Mouse (Mus musculus): ENCODE results near the gene Cxcl10. TPM values are rescaled to one million over a fixed set of nuclear protein-coding genes. Genes with fewer than 3 reads are reported as not detected.

Cxcl10 gene
- 1.7 TPM for polyA plus RNA-seq (2014; fragmentation: Illumina TruSeq; extraction: RNeasy Lipid Tissue Mini Kit (QIAGEN cat#74804); ENCODE audit: low read depth, low replicate concordance)

GRCm38 (mm10) chr5:92348794-92349413, at the start of gene Cxcl10:
Gene Cxcl10 (minus strand): TSS chr5:92348889.

GRCm38 (mm10) chr5:92331635-92332338, 16.9 kb downstream of the Cxcl10 start, which contains the start of gene Art3:
Gene Art3 (plus strand): TSS chr5:92331827.

GRCm38 (mm10) chr5:92327929-92328328, 20.8 kb downstream of the Cxcl10 start, which contains the start of gene Cxcl9:
Gene Cxcl9 (minus strand): TSS chr5:92328079.

GRCm38 (mm10) chr5:92309681-92310511, 38.8 kb downstream of the Cxcl10 start, which contains the start of gene Sdad1:
Gene Sdad1 (minus strand): TSS chr5:92310479.

Other genes starting within 250 kb of the Cxcl10 start
- gene Uso1, start 211.0 kb downstream of the Cxcl10 start, polyA plus RNA-seq (2014; fragmentation: Illumina TruSeq; extraction: RNeasy Lipid Tissue Mini Kit (QIAGEN cat#74804); ENCODE audit: low read depth, low replicate concordance): 237 TPM
- gene U90926, start 133.5 kb downstream of the Cxcl10 start, polyA plus RNA-seq (2014; fragmentation: Illumina TruSeq; extraction: RNeasy Lipid Tissue Mini Kit (QIAGEN cat#74804); ENCODE audit: low read depth, low replicate concordance): not detected
- not detected for gene Ppef2, start 92.6 kb downstream of the Cxcl10 start, polyA plus RNA-seq (2014; fragmentation: Illumina TruSeq; extraction: RNeasy Lipid Tissue Mini Kit (QIAGEN cat#74804); ENCODE audit: low read depth, low replicate concordance)
- 5.3 TPM for gene Naaa, start 70.7 kb downstream of the Cxcl10 start, polyA plus RNA-seq (2014; fragmentation: Illumina TruSeq; extraction: RNeasy Lipid Tissue Mini Kit (QIAGEN cat#74804); ENCODE audit: low read depth, low replicate concordance)
- gene Sdad1, start 38.4 kb downstream of the Cxcl10 start, polyA plus RNA-seq (2014; fragmentation: Illumina TruSeq; extraction: RNeasy Lipid Tissue Mini Kit (QIAGEN cat#74804); ENCODE audit: low read depth, low replicate concordance): 20.0 TPM
- gene Cxcl9, start 20.8 kb downstream of the Cxcl10 start, polyA plus RNA-seq (2014; fragmentation: Illumina TruSeq; extraction: RNeasy Lipid Tissue Mini Kit (QIAGEN cat#74804); ENCODE audit: low read depth, low replicate concordance): 5.4 TPM
- 25.2 TPM for gene Art3, start 17.1 kb downstream of the Cxcl10 start, polyA plus RNA-seq (2014; fragmentation: Illumina TruSeq; extraction: RNeasy Lipid Tissue Mini Kit (QIAGEN cat#74804); ENCODE audit: low read depth, low replicate concordance)
- gene Nup54, start 86.3 kb upstream of the Cxcl10 start, polyA plus RNA-seq (2014; fragmentation: Illumina TruSeq; extraction: RNeasy Lipid Tissue Mini Kit (QIAGEN cat#74804); ENCODE audit: low read depth, low replicate concordance): 49.7 TPM
- 114 TPM for gene Scarb2, start 157.9 kb upstream of the Cxcl10 start, polyA plus RNA-seq (2014; fragmentation: Illumina TruSeq; extraction: RNeasy Lipid Tissue Mini Kit (QIAGEN cat#74804); ENCODE audit: low read depth, low replicate concordance)
- gene Fam47e, start 206.2 kb upstream of the Cxcl10 start, polyA plus RNA-seq (2014; fragmentation: Illumina TruSeq; extraction: RNeasy Lipid Tissue Mini Kit (QIAGEN cat#74804); ENCODE audit: low read depth, low replicate concordance): not detected